Mouse (Mus musculus): ENCODE measurements around the gene Syne2.

Gene Syne2

DNA sequence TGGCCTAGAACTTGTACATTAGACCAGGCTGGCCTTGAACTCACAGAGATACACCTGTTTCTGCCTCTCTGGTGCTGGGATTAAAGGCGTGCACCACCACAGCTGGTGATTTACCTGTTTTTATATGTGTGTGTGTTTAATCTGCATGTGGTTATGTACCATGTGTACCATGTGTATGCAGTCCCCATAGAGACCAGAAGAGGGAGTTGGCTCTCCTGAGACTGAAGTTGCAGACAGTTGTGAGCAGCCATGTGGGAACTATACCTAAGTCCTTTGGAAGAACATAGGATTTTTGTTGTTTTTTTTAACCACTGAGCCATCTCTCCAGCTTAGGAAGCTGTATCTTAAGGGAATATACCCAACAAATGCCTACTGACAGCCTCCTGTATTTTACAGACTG lies 134.1 kb downstream of the Syne2 start:
- DNase-seq, result no peak

DNA sequence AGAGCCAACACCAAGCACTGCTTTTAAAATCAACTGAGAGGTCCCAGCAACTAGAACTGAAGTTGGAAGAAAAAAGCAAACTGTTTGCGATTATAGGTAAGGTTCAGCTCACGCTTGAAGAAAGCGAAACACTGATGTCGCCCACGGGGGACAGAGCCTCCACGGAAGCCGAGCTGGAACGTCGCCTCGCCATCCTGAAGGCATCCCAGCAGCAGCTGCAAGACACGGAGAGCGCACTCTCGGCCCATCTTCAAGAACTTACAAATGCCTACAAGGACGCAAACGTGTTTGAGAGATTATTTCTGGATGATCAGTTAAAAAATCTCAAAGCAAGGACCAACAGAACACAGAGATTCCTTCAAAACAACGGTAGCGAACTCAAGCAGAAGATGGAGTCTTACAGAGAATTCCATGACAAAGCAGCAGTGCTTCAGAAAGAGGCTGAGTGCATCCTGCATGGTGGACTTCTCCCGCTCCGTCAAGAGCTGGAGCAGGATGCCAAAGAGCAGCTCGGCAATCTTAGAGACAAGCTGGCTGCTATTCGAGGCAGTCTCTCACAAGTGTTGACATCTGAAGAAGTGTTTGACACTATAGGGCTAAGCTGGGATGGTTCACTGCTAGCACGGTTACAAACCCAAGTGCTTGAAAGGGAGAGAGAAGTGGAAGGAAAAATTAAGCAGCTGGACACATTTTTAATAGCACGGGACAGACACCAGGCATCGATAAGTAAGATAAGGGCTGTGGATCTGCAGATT lies 148.7 kb downstream of the Syne2 start:
- no peak for DNase-seq

DNA sequence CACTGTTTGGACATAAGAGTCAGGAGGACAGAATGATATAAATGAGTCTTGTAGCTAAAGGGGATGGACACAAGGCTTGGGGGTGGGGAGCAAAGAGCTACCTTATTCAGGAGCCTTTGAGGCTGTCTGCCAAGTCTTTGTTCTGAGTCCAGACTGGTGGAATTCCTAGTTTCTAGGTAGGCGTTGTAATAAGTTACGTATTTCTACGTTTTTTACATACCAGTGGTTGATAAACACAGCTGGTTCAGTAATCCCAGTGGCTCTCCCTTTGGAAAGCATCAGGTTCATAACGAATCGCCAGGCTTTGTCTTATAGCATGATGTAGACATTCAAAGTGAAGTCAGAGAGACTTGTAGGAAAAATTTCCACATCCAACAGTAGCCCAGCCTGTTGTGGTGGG lies 161.1 kb downstream of the Syne2 start:
- DNase-seq, result peak in 1 of 2 experiments; percentile 8

GRCm38 (mm10) chr12:75983336-75983735 lies 165.4 kb downstream of the Syne2 start:
- no peak for DNase-seq

GRCm38 (mm10) chr12:75992226-75992858 lies 174.4 kb downstream of the Syne2 start:
- DNase-seq, result peak in 1 of 2 experiments; percentile 15

- no peak for DNase-seq
Observed at GRCm38 (mm10) chr12:75992946-75993345, 175.0 kb downstream of the Syne2 start.

DNA sequence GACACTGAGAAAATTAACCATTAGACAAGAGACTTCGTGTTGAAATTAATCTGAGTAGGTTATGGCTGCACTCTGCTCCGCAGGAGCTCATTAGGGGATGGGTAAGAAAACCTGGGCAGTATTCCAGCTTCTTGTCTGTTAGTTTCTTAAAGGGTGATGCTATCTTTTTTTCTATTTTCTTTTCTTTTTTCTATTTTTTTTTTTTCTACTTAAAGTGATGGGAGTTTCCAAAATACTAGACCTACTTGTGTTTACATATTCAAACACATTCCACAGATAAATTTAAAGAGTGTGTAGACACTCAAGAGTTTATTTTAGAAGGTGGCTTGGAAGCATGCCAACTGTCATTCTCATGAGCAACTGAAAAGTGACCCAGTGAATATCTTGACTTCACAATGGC lies 177.2 kb downstream of the Syne2 start:
- DNase-seq, result peak in 1 of 2 experiments; percentile 59

DNA sequence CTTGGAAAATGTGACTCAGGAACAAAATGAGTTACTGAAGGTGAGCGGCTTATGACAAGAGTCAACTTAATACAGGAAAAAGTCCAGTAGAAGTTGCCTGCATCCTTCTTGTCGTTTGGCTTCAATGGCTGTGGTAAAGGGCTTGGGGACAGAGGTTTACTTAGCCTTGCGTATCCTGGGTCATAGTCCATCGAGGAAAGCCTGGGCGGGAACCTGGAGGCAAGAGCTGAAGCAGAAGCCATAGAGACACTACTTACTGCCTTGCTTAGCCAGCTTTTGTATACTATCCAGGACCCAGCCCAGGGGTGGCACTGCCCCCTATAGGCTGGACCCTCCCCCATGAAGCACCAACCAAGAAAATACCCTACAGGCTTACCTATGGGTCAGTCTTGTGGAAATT lies 179.6 kb downstream of the Syne2 start:
- DNase-seq, result no peak

GRCm38 (mm10) chr12:75998416-75998815 lies 180.5 kb downstream of the Syne2 start:
- DNase-seq, result no peak

- peak; percentile 82 to 85 for DNase-seq
Observed at GRCm38 (mm10) chr12:76004697-76005249, 186.8 kb downstream of the Syne2 start.

DNA sequence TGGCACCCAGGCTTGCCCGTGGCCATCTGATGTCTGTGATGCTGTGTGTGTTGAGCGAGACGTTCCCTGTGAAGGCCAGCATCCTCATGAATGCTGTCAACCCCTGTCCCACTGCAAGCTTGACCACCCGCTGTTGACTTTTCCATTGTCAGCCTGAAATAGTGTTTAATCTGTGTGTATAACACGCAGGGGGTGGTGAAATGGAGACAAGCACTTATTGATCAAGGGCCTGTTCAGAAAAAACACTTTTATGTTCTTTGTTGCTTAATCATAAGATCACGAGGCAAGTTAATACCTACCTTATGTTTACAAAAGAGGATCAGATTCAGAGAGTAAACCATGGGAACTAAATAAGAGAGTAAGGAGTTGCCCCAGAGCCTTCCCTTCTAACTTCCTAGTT lies 191.1 kb downstream of the Syne2 start:
- DNase-seq, result peak; percentile 27 to 57

DNA sequence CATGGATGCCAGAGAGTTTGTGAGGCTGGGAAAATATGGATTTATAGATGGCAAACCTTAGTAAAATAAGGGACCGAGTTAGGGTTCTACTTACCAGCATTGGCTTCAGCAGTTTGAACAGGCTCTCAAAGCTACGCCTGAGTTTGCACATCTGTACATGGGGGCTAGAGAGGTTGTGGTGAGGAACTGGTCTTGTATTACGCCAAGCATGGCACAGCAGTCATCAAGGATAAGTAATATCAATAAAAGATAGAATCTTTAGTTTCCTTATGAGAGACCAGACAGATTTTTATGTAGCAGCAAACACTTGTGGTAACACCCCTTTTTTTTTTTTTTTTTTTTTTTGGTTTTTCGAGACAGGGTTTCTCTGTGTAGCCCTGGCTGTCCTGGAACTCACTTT lies 194.9 kb downstream of the Syne2 start:
- DNase-seq, result no peak

GRCm38 (mm10) chr12:76013480-76013879 lies 195.5 kb downstream of the Syne2 start:
- no peak for DNase-seq

GRCm38 (mm10) chr12:76015026-76015425 lies 197.1 kb downstream of the Syne2 start:
- peak; percentile 74 to 86 for DNase-seq

DNA sequence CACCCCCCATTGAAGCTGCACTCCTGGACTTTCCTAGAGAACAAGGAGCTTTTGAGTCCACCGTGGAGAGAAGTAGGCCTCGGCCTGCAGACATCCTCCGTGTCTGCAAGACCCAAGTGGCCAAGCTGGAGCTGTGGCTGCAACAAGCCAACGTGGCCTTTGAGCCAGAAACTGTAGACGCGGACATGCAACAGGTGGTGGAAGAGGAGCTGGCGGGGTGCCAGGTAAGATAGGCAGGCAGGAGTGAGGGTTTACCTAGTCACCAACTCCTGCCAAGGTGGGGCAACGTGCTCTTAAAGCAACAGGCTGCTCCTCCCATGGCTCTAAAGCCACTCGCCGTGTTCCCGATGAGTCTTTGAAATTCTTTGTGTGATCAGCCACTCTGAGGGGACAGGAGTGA lies 197.6 kb downstream of the Syne2 start:
- DNase-seq, result peak; percentile 61 to 72

GRCm38 (mm10) chr12:76016123-76017101 lies 198.5 kb downstream of the Syne2 start:
- DNase-seq, result peak; percentile 66 to 73

GRCm38 (mm10) chr12:76018640-76019039 lies 200.7 kb downstream of the Syne2 start:
- peak in 1 of 2 experiments; percentile 14 for DNase-seq

DNA sequence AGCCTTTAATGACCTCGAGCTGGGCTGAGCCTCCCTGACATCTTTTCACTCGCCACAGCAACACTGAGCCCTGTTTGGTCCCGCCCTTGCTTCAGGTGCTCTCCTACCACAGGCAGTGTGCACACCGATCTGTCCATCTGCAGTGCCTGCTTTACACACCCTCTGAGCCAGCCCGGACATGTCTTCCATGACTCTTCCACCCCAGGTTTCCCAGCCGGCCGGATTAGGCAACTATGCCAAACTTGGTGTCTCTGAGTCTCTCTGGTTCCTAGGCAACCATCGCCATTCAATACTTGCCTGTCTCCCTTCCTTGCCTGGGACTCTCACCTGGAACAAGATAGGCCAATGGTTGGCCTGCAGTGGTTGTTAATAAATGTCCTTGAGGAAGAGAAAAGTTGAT lies 224.4 kb downstream of the Syne2 start:
- peak in 1 of 2 experiments; percentile 33 for DNase-seq

- peak; percentile 82 to 89 for DNase-seq
Observed at GRCm38 (mm10) chr12:76046561-76046960, 228.6 kb downstream of the Syne2 start.

DNA sequence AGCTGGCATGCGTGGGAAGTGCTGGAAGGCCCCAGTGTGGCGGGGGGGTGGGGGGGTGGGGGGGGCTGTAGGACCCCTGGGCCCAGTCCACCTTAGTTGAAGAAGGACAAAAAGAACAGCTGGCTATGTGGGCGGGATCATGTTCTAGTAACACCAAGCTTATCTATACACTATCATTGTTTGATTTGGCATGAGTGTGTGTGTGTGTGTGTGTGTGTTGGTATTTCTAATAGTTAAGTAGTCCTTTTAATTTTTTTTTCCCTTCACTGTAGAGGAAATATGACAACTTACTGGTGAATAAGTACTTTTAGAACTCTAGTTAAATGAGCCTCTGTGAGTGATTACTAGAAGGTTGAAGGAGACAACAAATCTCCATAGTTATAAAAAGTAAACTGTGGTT lies 230.0 kb downstream of the Syne2 start:
- DNase-seq, result peak in 1 of 2 experiments; percentile 28

- DNase-seq, result no peak
Observed at GRCm38 (mm10) chr12:76048672-76049071, 230.7 kb downstream of the Syne2 start.

DNA sequence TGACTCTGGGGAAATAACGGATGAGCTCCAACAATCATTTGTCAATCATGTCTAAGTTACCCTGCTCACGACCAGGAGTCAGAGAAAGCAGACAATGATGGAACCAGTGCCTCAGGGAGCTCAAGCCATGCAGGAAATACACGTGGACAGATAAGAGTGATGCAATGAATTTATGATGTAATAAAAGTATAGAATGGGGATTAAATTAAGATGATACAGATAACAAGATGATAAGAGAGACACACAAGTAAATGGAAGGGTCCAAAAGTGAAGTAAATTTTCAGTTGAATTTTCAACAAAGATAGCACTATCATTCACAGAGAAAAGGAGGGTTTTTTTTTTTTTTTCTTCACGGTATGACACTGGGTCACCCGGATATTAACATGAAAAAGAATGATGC lies 231.4 kb downstream of the Syne2 start:
- DNase-seq, result no peak

DNA sequence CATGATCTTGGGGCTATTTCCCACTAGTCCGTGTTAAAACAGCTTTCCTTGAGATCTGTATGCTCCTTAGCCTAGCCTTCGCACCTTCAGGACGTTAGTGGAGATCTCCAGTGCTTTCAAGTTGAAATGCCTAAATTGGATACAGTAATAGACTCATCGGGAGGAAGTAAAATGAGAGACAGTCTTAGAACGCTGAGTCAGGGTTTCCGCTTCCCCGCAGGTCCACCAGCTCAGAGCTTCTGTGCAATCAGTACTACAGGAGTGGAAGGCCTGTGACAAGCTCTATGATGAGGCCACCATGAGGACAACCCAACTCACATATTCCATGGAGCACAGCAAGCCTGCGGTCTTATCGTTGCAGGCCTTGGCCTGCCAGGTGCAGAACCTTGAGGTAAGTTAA lies 233.9 kb downstream of the Syne2 start:
- no peak for DNase-seq

Measured in lung, adult 18-20 months (tissue).